Mouse (Mus musculus) hematopoietic multipotent progenitor cell, adult 10-12 weeks (in vitro differentiated cells): ENCODE measurements around the gene 9130409I23Rik. TPM values are rescaled to one million over a fixed set of nuclear protein-coding genes. Genes with fewer than 3 reads are reported as not detected.

Experiments
- polyA plus RNA-seq: library from polyadenylated mRNA; stranded (reverse); fragments of >175 nt; gene quantifications from 2 replicates; pipeline ENCODE4 v1.2.3, GENCODE M21; 2012; ENCODE audit warnings: low replicate concordance

9130409I23Rik gene
- not detected in 2 replicates for polyA plus RNA-seq

GRCm38 (mm10) chr1:181050937-181051336, at the start of gene 9130409I23Rik:
Gene 9130409I23Rik (plus strand): TSS chr1:181051237.

GRCm38 (mm10) chr1:181020756-181021487, 30.1 kb upstream of the 9130409I23Rik start, which contains the start of gene Ephx1:
Gene Ephx1 (minus strand): TSS chr1:181020904.

Other genes starting within 250 kb of the 9130409I23Rik start
- gene H3f3a, start 237.3 kb upstream of the 9130409I23Rik start, polyA plus RNA-seq = 93.5 and 1,384 TPM in 2 replicates
- gene Sde2, start 200.1 kb upstream of the 9130409I23Rik start, polyA plus RNA-seq = 4.6 and 19.1 TPM in 2 replicates
- gene Lefty2, start 158.1 kb upstream of the 9130409I23Rik start, polyA plus RNA-seq = not detected in 2 replicates
- 61.5 and 129 TPM in 2 replicates for gene Pycr2, start 146.9 kb upstream of the 9130409I23Rik start, polyA plus RNA-seq
- 5.4 and 12.9 TPM in 2 replicates for gene Lefty1, start 116.2 kb upstream of the 9130409I23Rik start, polyA plus RNA-seq
- 31.1 and 82.7 TPM in 2 replicates for gene Tmem63a, start 108.9 kb upstream of the 9130409I23Rik start, polyA plus RNA-seq
- 23.9 and 26.5 TPM in 2 replicates for gene Ephx1, start 30.3 kb upstream of the 9130409I23Rik start, polyA plus RNA-seq
- gene Nvl, start 93.0 kb downstream of the 9130409I23Rik start, polyA plus RNA-seq = 4.9 and 5.0 TPM in 2 replicates
- gene Cnih4, start 93.5 kb downstream of the 9130409I23Rik start, polyA plus RNA-seq = 9.7 and 12.8 TPM in 2 replicates
- 34.0 and 62.5 TPM in 2 replicates for gene Wdr26, start 160.8 kb downstream of the 9130409I23Rik start, polyA plus RNA-seq